Mouse (Mus musculus): ENCODE results near the gene Carm1. TPM values are rescaled to one million over a fixed set of nuclear protein-coding genes. Genes with fewer than 3 reads are reported as not detected.
A peak's percentile ranks its signal among the peaks of the same experiment; 100 is the strongest.

Carm1 gene
- polyA plus RNA-seq, 1 experiment from 2014 or later: 59.6 TPM

GRCm38 (mm10) chr9:21567051-21567450, 20.4 kb downstream of the Carm1 start:
- WGBS: 80% methylated on average over 2 of the region's 2 CpGs
- DNase-seq (ENCODE audit: low spot score): peak; percentile 60
- peaks cover 49% of the 10 kb centered on the region for H3K36me3 ChIP-seq
- no peaks in the 10 kb centered on the region for H3K9me3 ChIP-seq
- no peak overlapping the region for H3K4me3 ChIP-seq
- no peak overlapping the region for H3K27ac ChIP-seq
- no peaks in the 10 kb centered on the region for H3K27me3 ChIP-seq (ENCODE audit: insufficient read depth, poor library complexity, severe bottlenecking)
- H3K4me1 ChIP-seq: peaks cover 23% of the 10 kb centered on the region; the same call in 1 of the 2 replicates

GRCm38 (mm10) chr9:21568657-21569255, 22.1 kb downstream of the Carm1 start:
- WGBS: 88% methylated on average over 8 of the region's 8 CpGs
- peaks cover 60% of the 10 kb centered on the region for H3K36me3 ChIP-seq

GRCm38 (mm10) chr9:21574012-21574801, 27.5 kb downstream of the Carm1 start:
- H3K27me3 ChIP-seq (ENCODE audit: insufficient read depth, poor library complexity, severe bottlenecking): no peaks in the 10 kb centered on the region
- DNase-seq (ENCODE audit: low spot score): no peak
- 93% methylated on average over 8 of the region's 8 CpGs for WGBS
- peaks cover 93% of the 10 kb centered on the region for H3K36me3 ChIP-seq
- H3K9me3 ChIP-seq: no peaks in the 10 kb centered on the region
- H3K4me1 ChIP-seq: no peaks in the 10 kb centered on the region
- H3K4me3 ChIP-seq: no peak overlapping the region
- no peak overlapping the region for H3K27ac ChIP-seq

More at GRCm38 (mm10) chr9:21568657-21569255, 22.1 kb downstream of the Carm1 start:
- Histone ChIP-seq H3K4me1 (peaks cover 23% of the 10 kb centered on the region; the same call in 1 of the 2 replicates), H3K4me3 (no peak overlapping the region), H3K27ac (no peak overlapping the region), H3K9me3 (no peaks in the 10 kb centered on the region), H3K27me3 (ENCODE audit: insufficient read depth, poor library complexity, severe bottlenecking) (no peaks in the 10 kb centered on the region)
- peak; percentile 73 for DNase-seq (ENCODE audit: low spot score)

GRCm38 (mm10) chr9:21575253-21575652, 28.6 kb downstream of the Carm1 start:
- H3K4me3 ChIP-seq: no peak overlapping the region
- no peak for DNase-seq (ENCODE audit: low spot score)
- no peaks in the 10 kb centered on the region for H3K4me1 ChIP-seq
- no peaks in the 10 kb centered on the region for H3K9me3 ChIP-seq
- no peak overlapping the region for H3K27ac ChIP-seq
- no peaks in the 10 kb centered on the region for H3K27me3 ChIP-seq (ENCODE audit: insufficient read depth, poor library complexity, severe bottlenecking)
- WGBS: 94% methylated on average over 10 of the region's 10 CpGs
- peaks cover 93% of the 10 kb centered on the region for H3K36me3 ChIP-seq

- Histone ChIP-seq H3K4me3 (no peak overlapping the region), H3K4me1 (no peaks in the 10 kb centered on the region), H3K9me3 (no peaks in the 10 kb centered on the region), H3K27ac (no peak overlapping the region), H3K27me3 (ENCODE audit: insufficient read depth, poor library complexity, severe bottlenecking) (no peaks in the 10 kb centered on the region), H3K36me3 (peaks cover 93% of the 10 kb centered on the region)
- DNase-seq (ENCODE audit: low spot score): no peak
- WGBS: 86% methylated on average over 1 of the region's 1 CpGs
Measured at GRCm38 (mm10) chr9:21576286-21576685, 29.6 kb downstream of the Carm1 start.

GRCm38 (mm10) chr9:21578226-21578625, 31.5 kb downstream of the Carm1 start:
- Histone ChIP-seq H3K27ac (no peak overlapping the region), H3K27me3 (ENCODE audit: insufficient read depth, poor library complexity, severe bottlenecking) (no peaks in the 10 kb centered on the region), H3K4me3 (no peak overlapping the region), H3K9me3 (no peaks in the 10 kb centered on the region), H3K36me3 (peaks cover 93% of the 10 kb centered on the region), H3K4me1 (no peaks in the 10 kb centered on the region)
- WGBS: 81% methylated on average over 3 of the region's 3 CpGs
- no peak for DNase-seq (ENCODE audit: low spot score)

GRCm38 (mm10) chr9:21585401-21585800, 38.7 kb downstream of the Carm1 start:
- 82% methylated on average over 1 of the region's 1 CpGs for WGBS
- Histone ChIP-seq H3K27ac (no peak overlapping the region), H3K9me3 (no peaks in the 10 kb centered on the region)

GRCm38 (mm10) chr9:21587678-21588349, 41.1 kb downstream of the Carm1 start:
- peaks cover 81% of the 10 kb centered on the region for H3K36me3 ChIP-seq
- peaks cover 10% of the 10 kb centered on the region for H3K4me1 ChIP-seq
- 90% methylated on average over 23 of the region's 23 CpGs for WGBS

More at GRCm38 (mm10) chr9:21585401-21585800, 38.7 kb downstream of the Carm1 start:
- no peak for DNase-seq (ENCODE audit: low spot score)
- Histone ChIP-seq H3K4me1 (no peaks in the 10 kb centered on the region), H3K36me3 (peaks cover 100% of the 10 kb centered on the region), H3K4me3 (no peak overlapping the region), H3K27me3 (ENCODE audit: insufficient read depth, poor library complexity, severe bottlenecking) (no peaks in the 10 kb centered on the region)

GRCm38 (mm10) chr9:21588350-21588749, 41.7 kb downstream of the Carm1 start:
- Histone ChIP-seq H3K27ac (no peak overlapping the region), H3K4me1 (peaks cover 13% of the 10 kb centered on the region), H3K9me3 (no peaks in the 10 kb centered on the region), H3K27me3 (ENCODE audit: insufficient read depth, poor library complexity, severe bottlenecking) (no peaks in the 10 kb centered on the region), H3K36me3 (peaks cover 76% of the 10 kb centered on the region), H3K4me3 (no peak overlapping the region)
- no peak for DNase-seq (ENCODE audit: low spot score)
- WGBS: 87% methylated on average over 8 of the region's 8 CpGs

More at GRCm38 (mm10) chr9:21587678-21588349, 41.1 kb downstream of the Carm1 start:
- DNase-seq (ENCODE audit: low spot score): no peak
- Histone ChIP-seq H3K9me3 (no peaks in the 10 kb centered on the region), H3K27ac (no peak overlapping the region), H3K27me3 (ENCODE audit: insufficient read depth, poor library complexity, severe bottlenecking) (no peaks in the 10 kb centered on the region), H3K4me3 (no peak overlapping the region)

GRCm38 (mm10) chr9:21589538-21589937, 42.8 kb downstream of the Carm1 start:
- Histone ChIP-seq H3K4me1 (peaks cover 25% of the 10 kb centered on the region), H3K27ac (no peak overlapping the region), H3K36me3 (peaks cover 70% of the 10 kb centered on the region), H3K27me3 (ENCODE audit: insufficient read depth, poor library complexity, severe bottlenecking) (no peaks in the 10 kb centered on the region), H3K4me3 (no peak overlapping the region), H3K9me3 (no peaks in the 10 kb centered on the region)
- no peak for DNase-seq (ENCODE audit: low spot score)
- 90% methylated on average over 5 of the region's 5 CpGs for WGBS

- Histone ChIP-seq H3K4me1 (peaks cover 25% of the 10 kb centered on the region), H3K9me3 (no peaks in the 10 kb centered on the region), H3K36me3 (peaks cover 66% of the 10 kb centered on the region), H3K27ac (no peak overlapping the region), H3K4me3 (peak overlapping the region; percentile 86; the same call in 1 of the 2 replicates), H3K27me3 (ENCODE audit: insufficient read depth, poor library complexity, severe bottlenecking) (no peaks in the 10 kb centered on the region)
- 86% methylated on average over 6 of the region's 6 CpGs for WGBS
- no peak for DNase-seq (ENCODE audit: low spot score)
Measured at GRCm38 (mm10) chr9:21591127-21591830, 44.6 kb downstream of the Carm1 start.

- H3K4me3 ChIP-seq: peak overlapping the region; percentile 86
- H3K4me1 ChIP-seq: peaks cover 25% of the 10 kb centered on the region
- H3K27me3 ChIP-seq (ENCODE audit: insufficient read depth, poor library complexity, severe bottlenecking): no peaks in the 10 kb centered on the region
- H3K36me3 ChIP-seq: peaks cover 62% of the 10 kb centered on the region
- WGBS: 22% methylated on average over 17 of the region's 17 CpGs
- no peaks in the 10 kb centered on the region for H3K9me3 ChIP-seq
- peak overlapping the region; percentile 88 for H3K27ac ChIP-seq
- peak; percentile 80 for DNase-seq (ENCODE audit: low spot score)
Measured at GRCm38 (mm10) chr9:21591831-21592702, 45.4 kb downstream of the Carm1 start.
